Mouse (Mus musculus): ENCODE measurements around the gene Psmc2. TPM values are rescaled to one million over a fixed set of nuclear protein-coding genes. Genes with fewer than 3 reads are reported as not detected.

The Psmc2 gene
- 121 and 159 TPM in 2 replicates for polyA plus RNA-seq (2015; fragmentation: Nextera tagmentation; extraction: Ambion mirVana)

GRCm38 (mm10) chr5:21785053-21785452, at the start of gene Psmc2, which contains the start of gene Dnajc2:
Gene Psmc2, plus strand, starts transcription at chr5:21785283.
Gene Dnajc2, minus strand, starts transcription at chr5:21785251.

GRCm38 (mm10) chr5:21736956-21737585, 48.0 kb upstream of the Psmc2 start, which contains the start of gene Pmpcb:
Gene Pmpcb, plus strand, starts transcription at chr5:21737141.

Other genes starting within 250 kb of the Psmc2 start
- gene Lrrc17, start 241.7 kb upstream of the Psmc2 start, polyA plus RNA-seq (2015; fragmentation: Nextera tagmentation; extraction: Ambion mirVana), result 26.3 and 44.2 TPM in 2 replicates
- gene Fbxl13, start 139.6 kb upstream of the Psmc2 start, polyA plus RNA-seq (2015; fragmentation: Nextera tagmentation; extraction: Ambion mirVana), result 0.30 and 0.76 TPM in 2 replicates
- gene Armc10, start 139.5 kb upstream of the Psmc2 start, polyA plus RNA-seq (2015; fragmentation: Nextera tagmentation; extraction: Ambion mirVana), result 15.6 and 22.4 TPM in 2 replicates
- 7.9 and 14.2 TPM in 2 replicates for gene Napepld, start 83.9 kb upstream of the Psmc2 start, polyA plus RNA-seq (2015; fragmentation: Nextera tagmentation; extraction: Ambion mirVana)
- gene Pmpcb, start 48.1 kb upstream of the Psmc2 start, polyA plus RNA-seq (2015; fragmentation: Nextera tagmentation; extraction: Ambion mirVana), result 99.4 and 155 TPM in 2 replicates
- gene Dnajc2, start within 50 bp of the Psmc2 start, polyA plus RNA-seq (2015; fragmentation: Nextera tagmentation; extraction: Ambion mirVana), result 37.2 and 50.4 TPM in 2 replicates
- gene Slc26a5, start 80.3 kb downstream of the Psmc2 start, polyA plus RNA-seq (2015; fragmentation: Nextera tagmentation; extraction: Ambion mirVana), result 0.06 and 0.11 TPM in 2 replicates